Mouse (Mus musculus): ENCODE measurements around the gene Sptan1.

Sptan1 gene

DNA sequence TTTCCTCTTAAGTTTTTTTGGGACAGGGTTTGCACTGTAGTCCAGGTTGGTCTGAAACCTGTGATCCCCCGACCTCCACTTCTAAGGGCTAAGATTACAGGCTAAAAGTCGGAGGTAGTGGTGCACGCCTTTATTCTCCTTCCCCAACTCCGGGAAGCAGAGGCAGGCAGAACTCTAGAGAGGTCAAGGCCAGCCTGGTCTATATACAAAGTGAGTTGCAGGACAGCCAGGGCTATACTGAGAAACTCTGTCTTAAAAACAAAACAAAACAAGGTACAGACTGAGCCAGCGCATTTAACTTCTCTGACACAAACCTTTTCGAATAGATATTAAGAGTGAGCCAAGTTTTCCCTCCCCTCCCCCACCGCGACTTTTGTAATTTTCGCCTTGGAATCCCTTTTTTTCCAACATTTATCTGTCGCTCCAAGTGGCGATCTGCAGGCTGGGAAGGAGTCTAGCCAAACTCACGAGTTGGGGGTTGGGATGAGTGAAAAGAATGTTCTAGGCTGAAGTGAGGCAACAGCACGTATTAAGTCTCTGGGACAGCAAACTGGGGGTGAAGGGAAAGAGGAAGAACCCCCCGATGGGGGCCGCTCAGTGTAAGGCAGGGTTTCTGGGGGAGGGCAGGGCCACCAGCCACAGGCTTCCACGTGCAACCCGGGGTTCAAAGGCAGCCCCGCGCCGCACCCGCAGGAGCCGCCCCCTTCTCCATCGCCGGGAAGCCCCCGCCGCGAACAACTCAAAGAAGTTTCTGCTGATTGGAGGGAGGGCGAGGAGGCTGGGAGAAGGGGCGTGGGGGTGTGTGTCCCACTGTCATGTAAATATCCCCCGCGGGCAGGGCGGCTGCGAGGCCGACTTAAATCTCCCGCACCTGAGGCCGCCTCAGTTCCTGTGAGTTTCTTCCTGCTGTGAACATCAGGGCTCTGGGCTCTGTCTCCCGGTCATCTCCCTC lies 96.1 kb downstream of the Sptan1 start:
- DNase-seq (ENCODE audit: low spot score in 2 of 2) = peak; percentile 62 to 72

DNA sequence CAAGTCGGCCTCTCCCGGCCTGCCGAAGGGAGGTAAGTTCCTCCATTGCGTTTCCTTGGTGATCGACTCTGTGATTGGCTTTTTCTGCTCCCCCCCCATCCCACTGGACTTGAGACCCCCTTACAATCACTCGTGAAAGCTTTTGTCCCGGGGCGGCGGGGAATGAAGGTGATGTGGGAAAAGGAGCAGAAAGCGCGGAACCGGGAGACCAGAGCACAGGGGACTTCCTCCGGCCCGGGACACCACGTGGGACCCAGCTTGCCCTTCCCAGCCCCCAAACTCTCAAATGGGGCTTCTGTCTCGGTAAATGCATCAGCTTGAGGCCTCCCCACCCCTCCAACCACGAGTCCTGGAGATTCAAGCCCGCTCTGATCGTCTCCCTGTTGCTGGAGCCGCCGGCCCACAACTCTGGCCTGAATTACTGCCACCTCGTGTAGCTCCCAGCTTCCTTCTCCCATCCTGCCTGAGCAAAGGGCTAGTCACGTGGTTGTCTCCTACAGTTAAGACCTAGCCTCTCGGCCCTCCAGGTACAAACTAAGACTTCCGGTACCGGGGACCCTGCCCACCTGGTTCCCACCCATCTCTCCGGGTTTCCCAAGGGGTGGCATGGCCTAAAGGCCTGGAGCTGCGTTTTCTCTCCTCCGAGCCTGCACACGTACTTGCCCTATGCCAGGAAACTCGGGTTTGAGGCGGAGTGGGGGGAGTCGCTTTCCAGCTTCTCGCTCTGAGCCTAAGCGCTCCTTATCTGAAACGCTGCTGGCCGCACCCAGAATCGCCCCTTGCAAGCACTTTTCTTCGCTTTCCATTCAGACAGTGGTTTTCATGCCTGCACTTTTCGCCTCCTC lies 97.1 kb downstream of the Sptan1 start:
- peak in 1 of 2 experiments; percentile 38 for DNase-seq (ENCODE audit: low spot score in 2 of 2)

DNA sequence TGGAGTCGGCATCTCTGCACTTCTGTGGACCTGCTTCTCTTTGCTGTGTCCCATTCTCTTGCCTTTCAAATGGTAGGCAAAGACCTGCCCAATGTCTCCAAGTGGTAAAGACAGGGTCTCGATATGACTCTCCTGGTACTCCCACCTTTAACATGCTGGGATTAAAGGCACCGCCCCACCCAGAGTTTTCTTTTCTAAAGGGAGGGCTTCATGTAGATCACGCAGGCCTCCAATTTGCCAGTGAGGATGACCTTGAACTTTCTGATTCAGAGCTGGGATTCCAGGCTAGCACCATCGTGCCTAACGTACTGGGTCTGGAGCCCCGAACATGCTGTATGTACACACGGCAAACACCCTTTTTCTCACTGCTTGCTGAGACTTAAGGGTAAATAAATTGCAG lies 97.9 kb downstream of the Sptan1 start:
- DNase-seq (ENCODE audit: low spot score in 2 of 2) = no peak

DNA sequence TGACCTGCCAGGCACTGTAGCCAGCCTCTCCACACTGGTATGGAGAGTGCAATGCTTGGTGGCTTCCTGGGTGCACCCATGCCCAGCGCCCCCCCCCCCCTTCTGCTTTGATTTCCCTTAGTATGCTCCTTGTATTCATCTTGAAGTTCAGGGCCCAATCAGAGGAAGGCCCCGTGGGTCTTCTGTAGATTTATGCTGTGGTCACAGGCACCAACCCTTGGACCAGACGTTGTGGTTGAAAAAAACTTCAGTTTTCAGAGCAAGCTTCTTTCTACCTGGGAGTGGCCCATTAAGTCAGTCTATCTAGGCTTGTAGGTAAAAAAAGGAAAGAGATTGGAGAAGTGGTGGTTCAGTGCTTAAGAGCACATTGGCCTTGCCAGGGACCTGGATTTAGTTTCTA lies 98.4 kb downstream of the Sptan1 start:
- DNase-seq (ENCODE audit: low spot score in 2 of 2) = no peak

DNA sequence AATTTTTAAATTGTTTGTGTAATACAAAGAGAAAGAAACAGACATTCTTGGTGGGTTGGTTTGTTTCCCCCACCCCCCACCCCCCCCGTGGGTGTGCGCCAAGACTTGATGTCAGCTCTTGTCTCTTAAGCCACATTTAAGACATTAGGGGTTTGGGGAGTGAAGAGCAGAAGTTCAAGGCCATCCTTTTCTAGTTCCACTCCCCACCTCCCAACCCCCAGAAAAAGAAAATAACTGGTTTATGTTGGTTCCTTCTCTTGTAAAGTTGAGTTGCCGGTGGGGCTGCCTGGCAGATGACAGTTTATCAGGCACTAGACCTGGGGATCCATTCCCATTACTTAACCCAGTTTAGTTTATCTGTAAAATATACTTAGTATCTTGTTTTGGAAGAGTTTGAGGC lies 98.9 kb downstream of the Sptan1 start:
- no peak for DNase-seq (ENCODE audit: low spot score in 2 of 2)

DNA sequence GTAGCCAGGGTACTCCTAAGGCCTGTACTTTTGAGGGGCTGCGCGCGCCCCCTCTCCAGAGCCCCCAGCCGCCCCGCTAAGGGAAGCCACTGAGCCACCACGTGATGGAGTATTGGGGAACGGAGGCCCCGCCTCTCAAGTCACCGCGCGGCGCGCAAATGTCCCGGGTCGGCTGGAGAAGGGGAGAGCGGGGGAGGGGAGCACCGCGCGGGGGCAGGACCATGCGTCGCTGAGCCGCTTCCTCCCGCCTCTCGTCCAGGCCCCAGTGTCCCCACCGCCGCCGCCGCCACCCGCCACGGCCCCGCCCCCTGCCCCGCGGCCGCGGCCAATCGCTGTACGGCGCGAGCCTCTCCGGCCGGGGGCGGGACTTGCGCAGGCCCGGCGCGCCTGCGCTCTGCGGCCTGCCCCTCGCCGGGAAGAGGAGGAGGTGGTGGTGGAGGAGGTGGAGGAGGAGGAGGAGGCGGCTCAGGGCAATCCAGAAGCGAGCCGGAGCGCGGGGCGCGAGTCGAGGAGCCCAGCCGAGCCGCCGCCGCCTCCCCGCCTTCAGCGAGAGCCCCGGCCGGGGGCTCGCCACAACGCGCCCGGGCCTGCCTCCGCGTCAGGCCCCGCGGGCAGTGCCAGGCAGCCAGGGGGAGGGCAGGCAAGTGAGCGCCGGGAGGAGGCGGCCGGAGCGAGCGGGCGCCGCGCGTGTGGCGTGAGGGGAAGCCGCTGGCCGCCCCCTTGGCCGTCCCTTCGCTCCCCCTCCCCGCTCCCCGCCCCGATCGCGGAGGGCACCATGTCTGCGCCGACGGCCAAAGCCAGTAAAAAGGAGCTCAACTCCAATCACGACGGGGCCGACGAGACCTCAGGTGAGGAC lies 100.9 kb downstream of the Sptan1 start:
- DNase-seq (ENCODE audit: low spot score in 2 of 2) = peak; percentile 90 to 91

DNA sequence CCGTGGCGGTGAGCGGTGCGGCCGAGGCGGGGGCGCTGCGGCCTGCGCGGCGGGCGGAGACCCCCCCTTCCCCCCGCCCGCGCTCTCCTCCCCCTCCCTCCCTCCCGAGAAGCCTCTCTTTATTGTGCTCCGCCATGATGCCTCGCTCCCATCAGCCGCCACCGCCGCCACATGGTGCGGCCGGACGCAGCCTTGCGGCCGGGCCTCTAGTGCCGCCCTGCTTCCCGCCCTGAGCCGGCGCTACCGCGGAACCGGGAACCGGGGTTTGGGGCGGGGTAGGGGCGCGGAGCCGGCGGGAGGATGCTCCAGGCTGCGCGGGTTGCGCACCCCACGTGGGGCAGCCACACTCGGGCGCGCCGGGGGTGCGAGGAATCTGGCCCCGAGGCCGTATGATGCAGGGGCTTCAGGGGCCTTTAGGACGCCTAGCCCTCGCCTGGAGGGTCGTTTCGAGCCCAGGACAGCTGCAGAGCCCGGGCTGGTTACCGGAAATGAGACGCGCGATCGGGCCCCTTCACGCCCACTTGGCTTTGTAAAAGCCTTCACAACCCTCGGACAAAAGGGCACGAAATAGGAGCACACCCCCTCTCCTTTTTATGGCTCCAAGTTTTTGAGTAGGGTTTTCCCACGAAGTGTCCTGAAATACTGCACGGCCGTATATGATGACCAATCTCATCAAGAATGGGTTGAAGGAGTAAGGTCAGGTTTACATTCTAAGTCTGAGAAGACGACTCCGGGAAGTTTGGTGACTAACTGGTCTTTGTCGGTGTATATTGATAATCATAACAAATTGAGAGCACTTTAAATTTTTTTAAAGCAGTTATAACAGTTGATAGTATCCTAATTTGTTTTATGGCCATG lies 101.9 kb downstream of the Sptan1 start:
- DNase-seq (ENCODE audit: low spot score in 2 of 2) = peak; percentile 45 to 52

DNA sequence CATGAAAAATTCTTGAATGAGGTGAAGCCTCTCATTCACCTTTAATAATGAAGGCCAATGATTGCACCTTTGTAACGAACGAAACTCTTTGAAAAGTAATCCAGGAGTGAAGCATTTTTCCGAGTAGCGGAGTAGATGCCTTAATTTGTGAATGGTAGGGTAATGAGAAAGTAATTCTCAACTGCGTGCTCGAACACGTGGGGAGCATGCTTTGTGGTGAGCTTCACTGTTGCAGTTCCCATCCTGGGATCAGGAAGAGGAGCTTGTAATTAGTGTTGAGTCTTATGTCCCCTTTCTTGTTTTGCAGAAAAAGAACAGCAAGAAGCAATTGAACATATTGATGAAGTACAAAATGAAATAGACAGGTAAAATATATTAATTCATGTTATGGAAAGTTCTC lies 102.6 kb downstream of the Sptan1 start:
- no peak for DNase-seq (ENCODE audit: low spot score in 2 of 2)

DNA sequence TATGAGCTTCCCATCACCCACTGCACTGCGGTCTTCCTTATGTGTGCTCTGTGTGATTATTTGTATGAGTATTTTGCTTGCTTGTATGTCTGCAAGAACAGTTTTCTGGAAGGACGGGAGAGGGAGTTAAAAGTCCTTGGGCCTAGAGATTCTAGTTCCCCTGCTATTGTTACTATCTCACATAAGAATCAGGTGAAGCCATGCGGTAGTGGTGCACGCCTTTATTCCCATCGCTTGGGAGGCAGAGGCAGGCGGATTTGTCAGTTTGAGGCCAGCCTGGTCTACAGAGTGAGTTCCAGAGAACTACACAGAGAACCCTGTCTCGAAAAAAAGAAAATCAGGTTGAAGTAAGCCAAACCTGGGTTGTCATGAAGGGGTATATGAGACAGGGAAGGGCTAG lies 107.5 kb downstream of the Sptan1 start:
- no peak for DNase-seq (ENCODE audit: low spot score in 2 of 2)

DNA sequence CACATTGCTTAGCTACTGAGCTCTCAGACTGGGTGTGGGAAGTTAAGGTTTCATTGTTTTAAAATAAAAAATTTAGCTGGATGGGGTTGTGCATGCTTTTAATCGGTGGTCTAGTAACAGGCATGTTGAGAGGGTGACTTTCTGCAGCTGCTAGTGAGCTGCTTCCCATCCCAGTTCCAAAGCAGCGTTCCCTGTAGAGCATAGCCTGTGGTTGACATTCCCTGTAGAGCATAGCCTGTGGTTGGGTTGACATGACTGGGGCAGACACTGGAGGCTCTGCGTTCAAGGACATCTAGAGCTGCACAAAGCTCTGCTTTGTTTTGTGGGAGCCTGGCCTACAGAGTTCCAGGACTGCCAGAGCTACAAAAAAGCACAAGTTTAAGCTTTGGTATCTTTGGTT lies 107.9 kb downstream of the Sptan1 start:
- no peak for DNase-seq (ENCODE audit: low spot score in 2 of 2)

DNA sequence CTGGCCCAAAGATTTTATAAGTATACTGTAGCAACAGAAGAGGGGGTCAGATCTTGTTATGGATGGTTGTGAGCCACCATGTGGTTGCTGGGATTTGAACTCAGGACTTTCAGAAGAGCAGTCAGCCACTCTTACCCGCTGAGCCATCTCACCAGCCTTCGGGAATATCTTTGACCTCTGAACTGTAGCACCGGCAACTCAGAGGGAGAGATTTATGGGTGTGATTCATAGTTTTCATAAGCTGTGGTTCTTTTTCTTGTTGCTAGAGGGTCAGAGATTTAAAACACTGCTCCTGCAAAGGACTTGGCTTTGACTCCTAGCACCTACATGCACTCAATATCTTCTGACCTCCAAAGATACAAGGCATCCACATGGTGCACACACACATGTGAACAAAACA lies 110.3 kb downstream of the Sptan1 start:
- DNase-seq (ENCODE audit: low spot score in 2 of 2) = no peak

DNA sequence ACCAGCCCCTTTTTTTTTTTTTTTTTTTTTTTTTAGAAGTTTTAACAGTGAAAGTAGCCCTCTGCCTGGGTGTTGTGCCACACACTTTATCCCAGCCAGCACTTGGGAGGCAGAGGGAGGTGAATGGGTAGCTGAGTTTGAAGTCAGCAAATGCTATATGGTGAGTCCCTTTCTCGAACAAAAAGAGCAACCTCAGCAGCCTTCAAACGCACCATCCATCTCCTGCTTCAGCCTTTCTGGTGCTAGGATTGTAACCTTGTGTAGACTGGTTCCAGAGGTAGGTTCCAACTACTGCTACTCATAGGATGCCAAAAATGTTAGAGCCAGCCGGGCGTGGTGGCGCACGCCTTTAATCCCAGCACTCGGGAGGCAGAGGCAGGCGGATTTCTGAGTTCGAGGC lies 111.1 kb downstream of the Sptan1 start:
- DNase-seq (ENCODE audit: low spot score in 2 of 2) = no peak

DNA sequence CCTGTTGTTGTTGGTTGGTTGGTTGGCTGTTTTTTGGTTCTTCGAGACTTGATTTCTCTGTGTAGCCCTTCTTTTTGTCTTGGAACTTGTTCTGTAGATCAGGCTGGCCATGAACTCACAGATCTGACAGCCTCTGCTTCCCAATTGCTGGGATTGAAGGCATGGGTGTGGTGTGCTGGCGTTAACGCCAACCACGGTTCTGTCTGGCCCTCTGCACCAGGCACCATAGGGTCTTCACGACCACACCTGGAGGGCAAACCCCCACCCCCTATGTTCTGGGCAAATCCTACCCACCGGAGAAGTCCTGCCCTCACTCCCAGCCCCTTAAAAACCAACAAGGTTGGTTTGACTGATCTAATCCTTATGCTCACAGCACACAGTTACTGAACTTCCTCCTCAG lies 111.6 kb downstream of the Sptan1 start:
- no peak for DNase-seq (ENCODE audit: low spot score in 2 of 2)

DNA sequence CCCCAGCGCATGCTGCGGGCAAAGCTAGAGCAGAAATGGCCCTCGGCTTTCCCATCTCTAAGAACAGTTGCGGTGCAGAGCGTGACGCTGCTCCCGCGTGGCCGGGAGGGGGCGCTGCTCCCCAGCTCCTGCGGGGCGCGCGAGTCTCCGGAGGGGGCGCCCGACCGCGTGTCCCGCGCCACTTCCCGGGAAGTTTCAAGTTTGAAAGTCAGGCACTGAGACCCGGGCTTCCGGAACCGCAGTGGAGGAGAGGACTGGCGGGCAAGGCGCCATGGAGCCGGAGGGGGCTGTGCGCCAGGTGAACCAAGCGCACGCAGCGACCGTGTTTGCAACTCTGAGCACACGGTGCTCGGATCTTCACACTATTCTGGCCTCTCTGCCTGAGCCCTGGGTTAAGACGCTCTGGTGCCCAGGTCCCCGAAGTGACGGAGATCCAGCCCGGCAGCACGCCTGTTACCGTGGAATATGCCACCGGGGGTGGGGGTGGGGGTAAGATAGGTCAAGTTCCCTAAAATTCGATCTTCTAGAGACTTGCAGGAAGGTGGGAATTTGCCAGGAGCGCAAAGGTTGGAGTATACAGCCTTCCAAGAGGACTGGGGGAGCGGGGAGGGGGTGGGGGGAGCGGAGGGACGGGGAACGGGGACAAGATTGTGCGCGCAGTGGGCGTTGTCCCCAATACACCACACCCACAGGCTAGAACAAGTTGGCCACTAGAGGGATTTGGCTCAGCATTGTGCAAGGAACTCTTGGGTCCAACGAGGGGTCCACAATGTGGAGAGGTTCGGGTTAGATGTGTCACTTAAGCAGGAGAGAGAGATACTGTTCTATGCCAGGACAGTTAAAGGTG lies 112.4 kb downstream of the Sptan1 start, which contains the start of gene Pkn3:
Gene Pkn3 (plus strand): TSS at position 183 of the 847 bp plus-strand sequence.
- peak; percentile 63 to 85 for DNase-seq (ENCODE audit: low spot score in 2 of 2)

DNA sequence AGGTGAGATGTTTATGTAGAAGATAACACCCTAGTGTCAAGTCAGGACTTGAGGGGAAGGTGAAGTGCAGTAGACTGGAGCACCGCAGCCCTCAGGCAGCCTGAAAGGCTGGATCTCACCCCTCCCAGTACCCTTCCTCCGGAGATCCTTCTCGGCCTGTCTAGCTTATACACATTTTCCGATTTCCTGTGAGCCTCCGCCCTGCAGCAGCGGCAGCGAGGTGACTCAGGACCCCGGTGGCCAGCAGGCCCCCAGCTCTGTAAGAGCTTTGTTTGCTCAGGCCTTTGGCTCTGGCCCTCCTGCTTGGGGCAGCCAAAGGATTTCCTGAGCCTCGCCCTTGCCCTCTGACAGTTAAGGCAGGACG lies 113.0 kb downstream of the Sptan1 start:
- no peak for DNase-seq (ENCODE audit: low spot score in 2 of 2)

DNA sequence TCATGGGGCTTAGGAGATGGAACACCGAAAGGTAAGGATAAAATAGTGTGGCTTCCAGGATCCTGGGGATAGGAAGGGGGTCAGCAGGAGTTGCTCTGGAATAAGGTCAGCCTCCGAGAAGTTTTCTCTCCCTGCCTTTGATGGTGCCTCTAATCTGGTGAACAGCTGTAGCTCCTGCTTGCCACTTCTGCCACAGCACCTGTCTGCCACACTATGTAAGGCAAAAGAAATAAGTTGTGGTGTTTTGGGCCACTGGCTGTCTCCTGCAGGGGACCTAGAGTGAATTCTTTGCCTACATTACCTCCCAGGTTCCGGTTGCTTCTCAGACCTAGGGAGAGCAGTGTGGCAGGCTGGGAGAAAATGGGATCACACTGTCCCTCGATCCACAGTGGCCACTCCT lies 113.4 kb downstream of the Sptan1 start:
- DNase-seq (ENCODE audit: low spot score in 2 of 2) = no peak

DNA sequence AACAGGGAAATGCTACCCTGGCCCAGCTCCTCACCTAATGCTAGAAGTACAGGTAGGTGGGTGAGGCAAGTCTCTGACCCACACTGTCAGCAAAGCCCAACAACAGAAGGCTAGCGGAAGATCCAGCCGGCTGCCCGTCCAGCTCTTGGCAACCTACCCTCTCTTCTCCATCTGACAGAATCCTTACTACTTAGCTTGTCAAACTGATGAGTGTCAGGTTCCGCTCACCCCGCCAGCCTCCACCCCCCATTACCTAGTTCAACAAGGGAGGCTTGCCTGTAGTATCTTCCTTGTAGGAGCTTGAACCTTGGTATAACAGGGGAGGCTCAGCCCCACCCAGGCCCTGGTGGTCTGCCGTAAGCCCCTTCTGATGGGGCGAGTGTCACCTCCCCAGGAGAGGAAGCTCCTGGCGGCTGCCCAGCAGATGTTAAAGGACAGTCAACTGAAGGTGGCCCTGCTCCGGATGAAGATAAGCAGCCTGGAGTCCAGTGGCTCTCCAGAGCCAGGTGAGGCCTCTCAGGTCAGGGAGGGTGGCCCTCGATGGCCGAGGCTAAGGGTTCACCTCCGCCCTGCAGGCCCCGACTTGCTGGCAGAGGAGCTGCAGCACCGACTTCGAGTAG lies 114.9 kb downstream of the Sptan1 start:
- DNase-seq (ENCODE audit: low spot score in 2 of 2) = no peak

Data from thymus, postnatal 10 days (tissue).